Mouse (Mus musculus) urinary bladder, adult 2 months (tissue): ENCODE data around the gene Armh3. TPM values are rescaled to one million over a fixed set of nuclear protein-coding genes. Genes with fewer than 3 reads are reported as not detected.

Experiments used
- DNase-seq: peaks from one replicate; pipeline ENCODE4 v3.0.0; 2022; ENCODE audit warnings: low spot score
- polyA plus RNA-seq: library from polyadenylated mRNA; depleted of rRNA; stranded (reverse); fragments of >200 nt; gene quantifications from 2 replicates; pipeline ENCODE4 v1.2.3, GENCODE M21; 2012; rRNA removed

Gene Armh3
- polyA plus RNA-seq, result 11.1 and 12.6 TPM in 2 replicates

GRCm38 (mm10) chr19:45997785-45998693, at the start of gene Armh3:
Armh3 (minus strand) TSS chr19:45998488.
- DNase-seq, result peak; percentile 84

GRCm38 (mm10) chr19:46047426-46047825, 49.1 kb upstream of the Armh3 start:
- no peak for DNase-seq

GRCm38 (mm10) chr19:46046621-46047025, 48.3 kb upstream of the Armh3 start:
- no peak for DNase-seq

- no peak for DNase-seq
Measured at GRCm38 (mm10) chr19:46045696-46046311, 47.5 kb upstream of the Armh3 start.

GRCm38 (mm10) chr19:46044993-46045695, 46.9 kb upstream of the Armh3 start, which contains the start of gene Ldb1:
Ldb1 (minus strand) TSS chr19:46045214.
- peak; percentile 86 for DNase-seq

- no peak for DNase-seq
Measured at GRCm38 (mm10) chr19:46044271-46044992, 46.1 kb upstream of the Armh3 start, which contains the start of gene Pprc1. Pprc1 (plus strand) TSS chr19:46044886.

- no peak for DNase-seq
Measured at GRCm38 (mm10) chr19:46043380-46043779, 45.1 kb upstream of the Armh3 start.

GRCm38 (mm10) chr19:46042476-46043011, 44.3 kb upstream of the Armh3 start:
- no peak for DNase-seq

GRCm38 (mm10) chr19:46041933-46042475, 43.7 kb upstream of the Armh3 start:
- DNase-seq, result peak; percentile 77

- no peak for DNase-seq
Measured at GRCm38 (mm10) chr19:46041299-46041932, 43.1 kb upstream of the Armh3 start.

- no peak for DNase-seq
Measured at GRCm38 (mm10) chr19:46040149-46040902, 42.0 kb upstream of the Armh3 start.

- DNase-seq, result peak; percentile 76
Measured at GRCm38 (mm10) chr19:46039478-46039877, 41.2 kb upstream of the Armh3 start.

- no peak for DNase-seq
Measured at GRCm38 (mm10) chr19:46038851-46039260, 40.6 kb upstream of the Armh3 start.

GRCm38 (mm10) chr19:46037925-46038850, 39.9 kb upstream of the Armh3 start:
- no peak for DNase-seq

GRCm38 (mm10) chr19:46037243-46037924, 39.1 kb upstream of the Armh3 start:
- no peak for DNase-seq

- no peak for DNase-seq
Measured at GRCm38 (mm10) chr19:46036477-46037242, 38.4 kb upstream of the Armh3 start.

GRCm38 (mm10) chr19:46035971-46036370, 37.7 kb upstream of the Armh3 start:
- DNase-seq, result no peak
